Mouse (Mus musculus) adrenal gland, adult 8-10 months (tissue): Measurements from ENCODE around the gene Sun1. TPM values are rescaled to one million over a fixed set of nuclear protein-coding genes. Genes with fewer than 3 reads are reported as not detected.

Source experiments
- DNase-seq: peaks from one replicate; pipeline ENCODE4 v3.0.0; 2022
- total RNA-seq, 4 experiments: library from RNA; stranded (reverse); gene quantifications; 2 replicates each; pipeline ENCODE4 v1.2.4; 2022

Gene Sun1
- total RNA-seq, 4 experiments from 2014 or later, result 86.6 to 128 (median 111) TPM

- DNase-seq, result no peak
Observed at GRCm38 (mm10) chr5:139287099-139287498, 86.7 kb downstream of the Sun1 start.

- no peak for DNase-seq
Observed at GRCm38 (mm10) chr5:139287787-139288186, 87.3 kb downstream of the Sun1 start.

- DNase-seq, result no peak
Observed at GRCm38 (mm10) chr5:139288591-139288990, 88.2 kb downstream of the Sun1 start.

GRCm38 (mm10) chr5:139290467-139291259 lies 90.2 kb downstream of the Sun1 start:
- no peak for DNase-seq

GRCm38 (mm10) chr5:139291811-139292560 lies 91.5 kb downstream of the Sun1 start:
- DNase-seq, result no peak

- DNase-seq, result no peak
Observed at GRCm38 (mm10) chr5:139294089-139294488, 93.7 kb downstream of the Sun1 start.

- DNase-seq, result no peak
Observed at GRCm38 (mm10) chr5:139297092-139297491, 96.7 kb downstream of the Sun1 start.

GRCm38 (mm10) chr5:139297745-139298144 lies 97.3 kb downstream of the Sun1 start:
- no peak for DNase-seq

Other genes starting within 250 kb of the Sun1 start
- 10 to 100 TPM; 25.6 to 51.6 (median 36.7) TPM for gene Pdgfa, start 203.3 kb upstream of the Sun1 start, total RNA-seq
- gene Prkar1b, start 50.6 kb upstream of the Sun1 start, total RNA-seq, result 10 to 100 TPM; 38.5 to 62.4 (median 55.9) TPM
- 10 to 100 TPM; 21.7 to 24.3 (median 22.7) TPM for gene Dnaaf5, start 50.4 kb upstream of the Sun1 start, total RNA-seq
- gene Get4, start 51.7 kb downstream of the Sun1 start, total RNA-seq, result 100 to 1,000 TPM in 2 of 4 experiments, 10 to 100 TPM in 2; 96.6 to 112 (median 101) TPM
- gene Adap1, start 125.0 kb downstream of the Sun1 start, total RNA-seq, result 1 to 10 TPM; 2.5 to 7.0 (median 3.9) TPM
- 10 to 100 TPM; 59.6 to 79.9 (median 66.5) TPM for gene Cox19, start 150.8 kb downstream of the Sun1 start, total RNA-seq
- gene Cyp2w1, start 152.0 kb downstream of the Sun1 start, total RNA-seq, result not detected
- gene Gpr146, start 177.1 kb downstream of the Sun1 start, total RNA-seq, result 10 to 100 TPM; 13.6 to 25.0 (median 18.1) TPM
- 1 to 10 TPM in 3 of 4 experiments, under 1 TPM in 1; 0.94 to 1.4 (median 1.2) TPM for gene C130050O18Rik, start 204.6 kb downstream of the Sun1 start, total RNA-seq
- gene Gper1, start 222.5 kb downstream of the Sun1 start, total RNA-seq, result 1 to 10 TPM; 3.9 to 7.8 (median 6.3) TPM